Mouse (Mus musculus) MEL (cell line): ENCODE measurements around the gene Samd4. TPM values are rescaled to one million over a fixed set of nuclear protein-coding genes. Genes with fewer than 3 reads are reported as not detected.

Experiments used
- DNase-seq: peaks from one replicate; pipeline ENCODE4 v3.0.0; 2011; ENCODE audit warnings: low read depth, low spot score
- H3K27ac ChIP-seq: 2 replicates; pipeline ENCODE4 v1.5.1; 2012; ENCODE audit warnings: low read depth, mild to moderate bottlenecking, control low read depth, low read length, moderate library complexity; ENCODE audit not compliant: control insufficient read depth
- H3K27me3 ChIP-seq, 2 experiments: fragments of 150-350 bp in 1 of 2; sonication (generic) in 1 of 2; 2 replicates each; pipeline ENCODE4 v1.6.1; 2012; ENCODE audit warnings: low read length in 2 of 2, mild to moderate bottlenecking in 2 of 2, improper control_type of control experiment in 1 of 2, moderate library complexity in 1 of 2; ENCODE audit not compliant: insufficient read depth in 2 of 2, control insufficient read depth in 1 of 2
- H3K36me3 ChIP-seq, 2 experiments: 2 replicates each; pipeline ENCODE4 v1.6.1; 2012 to 2014; ENCODE audit warnings: low read length in 2 of 2, improper control_type of control experiment in 1 of 2, inconsistent platforms in 1 of 2, mild to moderate bottlenecking in 1 of 2; ENCODE audit not compliant: insufficient read depth in 2 of 2, control insufficient read depth in 1 of 2
- H3K4me1 ChIP-seq, 2 experiments: fragments of 150-350 bp in 1 of 2; sonication (generic) in 1 of 2; 2 replicates each; pipeline ENCODE4 v1.6.1; 2012; ENCODE audit warnings: low read length in 2 of 2, improper control_type of control experiment in 1 of 2, mild to moderate bottlenecking in 1 of 2; ENCODE audit not compliant: insufficient read depth in 2 of 2, control insufficient read depth in 1 of 2
- H3K4me3 ChIP-seq, 2 experiments: fragments of 150-350 bp in 1 of 2; sonication (generic) in 1 of 2; 2 replicates each; pipeline ENCODE4 v1.5.1; 2012; ENCODE audit warnings: low read depth in 2 of 2, low read length in 2 of 2, mild to moderate bottlenecking in 2 of 2, moderate library complexity in 2 of 2, control low read depth in 1 of 2, improper control_type of control experiment in 1 of 2; ENCODE audit not compliant: control insufficient read depth in 1 of 2, insufficient read depth in 1 of 2
- H3K79me2 ChIP-seq: 2 replicates; pipeline ENCODE4 v1.6.1; 2012; ENCODE audit warnings: mild to moderate bottlenecking, low read length, moderate library complexity; ENCODE audit not compliant: control insufficient read depth, poor library complexity, insufficient read depth
- H3K9ac ChIP-seq: 2 replicates; pipeline ENCODE4 v1.6.1; 2012; ENCODE audit warnings: low read depth, mild to moderate bottlenecking, control low read depth, low read length, moderate library complexity; ENCODE audit not compliant: control insufficient read depth, poor library complexity, severe bottlenecking
- H3K9me3 ChIP-seq: fragments of 150-350 bp; sonication (generic); replicated peaks from 2 replicates; pipeline ENCODE4 v1.6.1; 2012; ENCODE audit warnings: mild to moderate bottlenecking, low read length, improper control_type of control experiment, moderate library complexity; ENCODE audit not compliant: insufficient read depth
- BHLHE40 ChIP-seq: IDR thresholded peaks from 2 replicates; pipeline ENCODE4 v1.6.1; 2012; ENCODE audit warnings: low read depth, mild to moderate bottlenecking, inconsistent platforms, low read length, improper control_type of control experiment, borderline replicate concordance
- CHD2 ChIP-seq: IDR thresholded peaks from 2 replicates; pipeline ENCODE4 v1.6.1; 2011; ENCODE audit warnings: low read length, improper control_type of control experiment
- EP300 ChIP-seq, 2 experiments: IDR thresholded peaks; 2 replicates each; pipeline ENCODE4 v1.6.1; 2011; ENCODE audit warnings: improper control_type of control experiment in 2 of 2, low read length in 2 of 2, low read depth in 1 of 2, mild to moderate bottlenecking in 1 of 2
- GABPA ChIP-seq: IDR thresholded peaks from 2 replicates; pipeline ENCODE4 v1.6.1; 2012; ENCODE audit warnings: low read depth, mild to moderate bottlenecking, inconsistent platforms, low read length, improper control_type of control experiment, moderate library complexity
- HCFC1 ChIP-seq: IDR thresholded peaks from 2 replicates; pipeline ENCODE4 v1.6.1; 2012; ENCODE audit warnings: low read depth, mild to moderate bottlenecking, inconsistent platforms, low read length, improper control_type of control experiment, moderate library complexity
- KAT2A ChIP-seq: conservative IDR thresholded peaks from 2 replicates; pipeline ENCODE4 v1.6.1; 2012; ENCODE audit warnings: low read depth, low read length, improper control_type of control experiment, inconsistent platforms
- MAX ChIP-seq: IDR thresholded peaks from 2 replicates; pipeline ENCODE4 v1.6.1; 2011; ENCODE audit warnings: low read length, improper control_type of control experiment
- MXI1 ChIP-seq: IDR thresholded peaks from 2 replicates; pipeline ENCODE4 v1.6.1; 2011; ENCODE audit warnings: mild to moderate bottlenecking, low read depth, low read length, improper control_type of control experiment
- MYB ChIP-seq: IDR thresholded peaks from 2 replicates; pipeline ENCODE4 v1.6.1; 2011; ENCODE audit warnings: mild to moderate bottlenecking, low read depth, low read length, improper control_type of control experiment
- NRF1 ChIP-seq: IDR thresholded peaks from 2 replicates; pipeline ENCODE4 v1.6.1; 2014; ENCODE audit warnings: low read depth, mild to moderate bottlenecking, inconsistent platforms, low read length, improper control_type of control experiment, moderate library complexity; ENCODE audit not compliant: poor library complexity, insufficient read depth, severe bottlenecking
- POLR2AphosphoS5 ChIP-seq: IDR thresholded peaks from 2 replicates; pipeline ENCODE4 v1.6.1; 2012; ENCODE audit warnings: low read depth, borderline replicate concordance, mild to moderate bottlenecking, inconsistent platforms, low read length, moderate library complexity, mixed read lengths
- RCOR1 ChIP-seq: IDR thresholded peaks from 2 replicates; pipeline ENCODE4 v1.6.1; 2012; ENCODE audit warnings: low read depth, mild to moderate bottlenecking, inconsistent platforms, low read length, improper control_type of control experiment
- SIN3A ChIP-seq: IDR thresholded peaks from 2 replicates; pipeline ENCODE4 v1.6.1; 2012; ENCODE audit warnings: low read length, improper control_type of control experiment, inconsistent platforms
- SMC3 ChIP-seq: IDR thresholded peaks from 2 replicates; pipeline ENCODE4 v1.6.1; 2011; ENCODE audit warnings: low read depth, low read length, improper control_type of control experiment
- TAL1 ChIP-seq: IDR thresholded peaks from 2 replicates; pipeline ENCODE4 v1.6.1; 2012; ENCODE audit warnings: mild to moderate bottlenecking, inconsistent platforms, low read length, moderate library complexity, mixed read lengths
- TBP ChIP-seq: IDR thresholded peaks from 2 replicates; pipeline ENCODE4 v1.8.0; 2011; ENCODE audit warnings: low read depth, low read length, improper control_type of control experiment
- TCF12 ChIP-seq: IDR thresholded peaks from 2 replicates; pipeline ENCODE4 v1.6.1; 2014; ENCODE audit warnings: low read depth, mild to moderate bottlenecking, inconsistent platforms, low read length, improper control_type of control experiment, moderate library complexity
- UBTF ChIP-seq: IDR thresholded peaks from 2 replicates; pipeline ENCODE4 v1.6.1; 2012; ENCODE audit warnings: low read depth, mild to moderate bottlenecking, inconsistent platforms, low read length, improper control_type of control experiment, moderate library complexity, borderline replicate concordance; ENCODE audit not compliant: insufficient read depth
- USF1 ChIP-seq: IDR thresholded peaks from 2 replicates; pipeline ENCODE4 v1.6.1; 2014; ENCODE audit warnings: low read depth, mild to moderate bottlenecking, inconsistent platforms, low read length, improper control_type of control experiment, moderate library complexity
- ZNF384 ChIP-seq: IDR thresholded peaks from 2 replicates; pipeline ENCODE4 v1.6.1; 2012; ENCODE audit warnings: low read depth, mild to moderate bottlenecking, inconsistent platforms, low read length, improper control_type of control experiment
- polyA plus RNA-seq, 2 experiments: library from polyadenylated mRNA; stranded (reverse) in 1 of 2; unstranded in 1 of 2; fragments of >175 nt in 1 of 2; fragments of >200 nt in 1 of 2; gene quantifications; 2 replicates each; pipeline versions ENCODE4 v1.2.1 to v1.2.4; 2012; ENCODE audit warnings: low replicate concordance in 2 of 2, low read depth in 1 of 2; ENCODE audit not compliant: insufficient read length in 2 of 2, insufficient read depth in 1 of 2, missing spikeins in 1 of 2
- total RNA-seq: library from RNA; depleted of rRNA; stranded (reverse); fragments of 300-350 nt; gene quantifications from 2 replicates; pipeline ENCODE4 v1.2.3, GENCODE M21; 2012

Gene Samd4
- total and polyA plus RNA-seq, 3 experiments = 0.04 to 0.08 TPM; not detected in 1

DNA sequence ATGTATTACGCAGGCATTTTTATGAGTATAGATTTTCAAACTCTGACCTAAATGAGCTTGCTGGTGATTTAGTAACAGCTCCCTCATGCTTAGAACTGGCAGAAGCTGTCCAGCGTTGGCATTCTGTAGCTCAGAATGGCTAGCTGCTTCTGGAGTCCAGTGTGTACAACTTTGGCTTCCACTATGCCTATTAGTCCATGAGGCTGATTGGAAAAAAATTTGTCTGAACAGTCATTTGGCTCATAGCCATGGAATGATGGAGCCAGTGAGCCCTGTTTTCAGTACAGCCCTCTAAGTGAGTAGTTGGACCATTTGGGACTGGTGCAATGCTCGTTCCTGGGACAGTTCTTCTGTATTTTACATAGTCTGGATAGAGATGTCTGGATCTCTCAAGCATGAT, 34.9 kb downstream of the Samd4 start:
- Histone ChIP-seq H3K4me1 (no peaks in the 10 kb centered on the region), H3K9me3 (no peaks in the 10 kb centered on the region), H3K36me3 (no peaks in the 10 kb centered on the region), H3K4me3 (no peak overlapping the region), H3K27me3 (peaks cover 0 to 5% of the 10 kb centered on the region in 2 experiments), H3K79me2 (no peaks in the 10 kb centered on the region), H3K9ac (no peak overlapping the region), H3K27ac (no peak overlapping the region)
- TF ChIP-seq GABPA (no peak), POLR2AphosphoS5 (no peak)
- DNase-seq = no peak

DNA sequence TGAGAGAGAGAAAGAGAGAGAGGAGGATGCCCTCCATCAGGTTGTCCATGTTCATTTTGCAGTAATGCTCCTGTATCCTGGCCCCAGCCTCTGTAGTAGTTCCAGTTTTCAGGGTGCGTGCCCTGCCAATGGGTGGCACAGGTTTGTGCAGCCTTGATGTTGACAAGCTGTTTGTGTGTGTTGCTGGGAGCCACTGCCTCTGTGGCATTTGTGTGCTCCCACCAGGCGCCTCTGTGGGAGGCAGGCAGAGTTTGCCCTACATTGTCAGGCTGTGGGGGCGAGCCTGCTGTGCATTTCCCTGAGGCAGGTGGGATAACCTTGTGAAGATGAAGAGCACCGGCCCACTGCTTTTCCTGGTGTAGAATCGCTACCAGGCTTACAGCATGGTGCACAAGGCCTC, 37.8 kb downstream of the Samd4 start:
- Histone ChIP-seq H3K27me3 (peaks cover 0 to 4% of the 10 kb centered on the region in 2 experiments; a peak in 3 of 4 replicates), H3K4me3 (no peak overlapping the region), H3K27ac (no peak overlapping the region), H3K79me2 (no peaks in the 10 kb centered on the region), H3K4me1 (no peaks in the 10 kb centered on the region), H3K9ac (no peak overlapping the region), H3K9me3 (no peaks in the 10 kb centered on the region), H3K36me3 (no peaks in the 10 kb centered on the region)
- no peak for DNase-seq
- TF ChIP-seq MYB = no peak
- no peak for TF ChIP-seq MXI1
- no peak for TF ChIP-seq UBTF
- TF ChIP-seq TAL1 = no peak
- no peak for TF ChIP-seq SIN3A
- no peak for TF ChIP-seq TBP
- no peak for TF ChIP-seq CHD2

DNA sequence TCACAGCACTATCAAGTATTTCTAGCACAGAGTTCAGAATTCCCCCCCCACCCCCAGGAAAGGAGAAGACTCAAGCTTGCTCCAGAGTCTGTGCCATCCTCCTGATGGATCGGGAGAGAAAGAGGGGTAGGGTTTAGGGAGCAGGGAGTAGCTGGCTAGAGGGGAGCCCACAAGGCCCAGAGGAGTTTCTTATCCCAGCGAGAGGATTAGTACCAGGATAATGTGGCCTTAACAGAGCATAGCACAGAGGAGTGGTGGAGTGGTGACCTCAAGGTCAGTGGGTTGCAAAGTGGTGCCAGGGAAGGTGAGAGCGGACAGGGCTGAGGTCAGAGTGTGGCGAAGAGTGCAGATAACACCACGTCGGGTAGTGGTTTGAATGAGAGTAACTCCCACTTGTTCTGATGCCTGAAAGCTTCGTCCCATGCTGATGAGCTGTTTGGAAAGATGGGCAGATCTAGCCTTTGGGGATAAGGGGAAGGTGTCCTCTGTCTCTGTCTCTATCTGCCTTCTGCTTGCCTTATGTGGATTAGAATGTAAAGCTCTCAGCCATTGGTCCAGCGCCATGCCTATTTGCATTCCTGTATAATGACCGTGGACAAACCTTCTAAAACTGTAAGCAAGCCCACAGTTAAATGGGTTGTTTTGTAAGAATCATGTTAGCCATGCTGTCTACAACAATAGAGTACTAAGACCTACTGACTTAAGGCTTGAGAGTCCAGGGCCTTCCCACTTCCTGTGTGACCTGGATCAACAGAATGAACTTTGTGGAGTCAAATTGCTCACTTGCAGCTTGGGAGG, 38.7 kb downstream of the Samd4 start:
- Histone ChIP-seq H3K79me2 (no peaks in the 10 kb centered on the region), H3K27me3 (peaks cover 0 to 3% of the 10 kb centered on the region in 2 experiments; a peak in 3 of 4 replicates), H3K4me3 (no peak overlapping the region), H3K9ac (no peak overlapping the region), H3K27ac (no peak overlapping the region)
- TF ChIP-seq MYB (no peak), SMC3 (no peak), GABPA (no peak), RCOR1 (no peak), HCFC1 (no peak), BHLHE40 (no peak), UBTF (no peak), USF1 (no peak), TCF12 (no peak), NRF1 (no peak), CHD2 (no peak), ZNF384 (no peak), KAT2A (no peak), MAX (no peak), EP300 (IDR thresholded peaks at IDR 0.05; ENCODE audit: low read depth in 1 of 2, low read length in 2 of 2) (no peak), MXI1 (no peak)
- TF ChIP-seq, all 39 proteins: peak for 0
- Histone ChIP-seq H3K4me1 (no peaks in the 10 kb centered on the region), H3K36me3 (no peaks in the 10 kb centered on the region), H3K9me3 (no peaks in the 10 kb centered on the region)
- DNase-seq = no peak
